Mouse (Mus musculus): ENCODE data around the gene Golt1a.

DNA sequence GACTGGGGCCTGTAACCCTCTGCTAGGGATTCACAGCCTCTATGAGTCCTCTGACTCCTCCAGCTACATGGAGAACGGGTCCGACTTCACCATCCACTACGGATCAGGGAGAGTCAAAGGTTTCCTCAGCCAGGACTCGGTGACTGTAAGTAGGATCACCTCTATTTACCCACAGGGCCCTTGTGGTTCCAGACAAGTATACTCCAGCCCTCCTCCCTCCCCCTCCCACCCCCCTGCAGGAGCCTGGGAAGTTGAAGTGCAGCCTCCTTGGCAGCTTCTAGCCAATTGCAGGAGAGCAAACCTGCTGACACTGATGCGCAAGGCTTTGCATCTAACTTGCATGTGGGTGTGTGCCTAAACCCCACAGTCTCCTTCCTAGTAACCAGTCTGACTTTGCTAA lies 45.9 kb downstream of the Golt1a start:
- no peak for TF ChIP-seq CTCF (conservative IDR thresholded peaks at IDR 0.05 in 1 of 2, IDR thresholded peaks at IDR 0.05 in 1 of 2; ENCODE audit: low read depth in 2 of 2, low read length in 2 of 2)
- no peak for TF ChIP-seq POLR2A (IDR thresholded peaks at IDR 0.05; ENCODE audit: low read depth, low read length)
- no peak for TF ChIP-seq MAFK (IDR thresholded peaks at IDR 0.05; ENCODE audit: insufficient replicate concordance, low read length)
- TF ChIP-seq HCFC1 (IDR thresholded peaks at IDR 0.05; ENCODE audit: low read depth, low read length) = no peak
- TF ChIP-seq NRF1 (IDR thresholded peaks at IDR 0.05; ENCODE audit: low read depth, low read length) = no peak
- no peak for TF ChIP-seq POLR2AphosphoS2 (IDR thresholded peaks at IDR 0.05; ENCODE audit: low read depth, low read length)
- TF ChIP-seq EP300 (IDR thresholded peaks at IDR 0.05; ENCODE audit: low read length) = no peak
- TF ChIP-seq ZMIZ1 (IDR thresholded peaks at IDR 0.05; ENCODE audit: low read depth, low read length) = no peak
- TF ChIP-seq E2F4 (IDR thresholded peaks at IDR 0.05; ENCODE audit: insufficient replicate concordance, low read depth, low read length) = no peak
- TF ChIP-seq CHD2 (IDR thresholded peaks at IDR 0.05; ENCODE audit: low read length) = no peak
- no peak for TF ChIP-seq RAD21 (IDR thresholded peaks at IDR 0.05; ENCODE audit: low read depth, low read length)
- no peak for TF ChIP-seq KAT2A (IDR thresholded peaks at IDR 0.05; ENCODE audit: insufficient replicate concordance, low read length)
- no peak for TF ChIP-seq MAX (IDR thresholded peaks at IDR 0.05; ENCODE audit: low read length)
